Mouse (Mus musculus): ENCODE measurements at regions not wholly inside any gene's neighbourhood (a gene's known extent, or its start where the extent isn't known, plus 50 kb on each side); places are given as distances from the start of the nearest gene placed in this dataset.

GRCm38 (mm10) chrX:166980504-166980903 lies 228.6 kb downstream of the Tmsb4x start:
- H3K27me3 ChIP-seq (ENCODE audit: insufficient read depth, low read length) = no peaks in the 10 kb centered on the region
- H3K4me3 ChIP-seq (replicated peaks; ENCODE audit: low read length) = no peak overlapping the region
- peaks cover 2% of the 10 kb centered on the region; the same call in 1 of the 2 replicates for H3K9me3 ChIP-seq (ENCODE audit: low read length)
- TF ChIP-seq CTCF (conservative IDR thresholded peaks at IDR 0.05; ENCODE audit: low read length) = no peak
- TF ChIP-seq NANOG (IDR thresholded peaks at IDR 0.05; ENCODE audit: borderline replicate concordance, low read length) = no peak
- TF ChIP-seq POU5F1 (IDR thresholded peaks at IDR 0.05; ENCODE audit: borderline replicate concordance, low read length) = no peak
- H3K4me1 ChIP-seq (replicated peaks; ENCODE audit: low read depth, low read length) = no peaks in the 10 kb centered on the region
- no peaks in the 10 kb centered on the region for H3K36me3 ChIP-seq (ENCODE audit: insufficient read depth, low read length)

DNA sequence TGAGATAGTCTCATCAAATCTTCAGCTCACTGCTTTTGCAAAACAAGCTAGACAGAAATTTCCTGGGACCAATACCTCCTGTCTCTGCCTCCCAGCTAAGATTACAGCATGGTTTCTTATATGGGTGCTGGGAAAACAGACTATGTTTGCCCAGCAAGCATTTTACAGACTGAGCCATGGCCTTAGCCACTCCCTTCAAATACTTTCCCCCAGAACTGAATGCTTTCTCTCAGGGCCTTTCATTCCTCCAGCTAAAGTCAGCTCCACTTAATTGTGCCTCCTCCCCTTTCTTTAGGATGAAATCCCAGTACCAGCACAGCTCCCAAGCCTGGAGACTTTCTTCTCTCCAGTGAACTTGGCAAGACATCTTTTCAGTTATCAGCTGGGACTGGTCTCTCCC lies 232.1 kb downstream of the Tmsb4x start:
- Histone ChIP-seq H3K4me1 (replicated peaks; ENCODE audit: low read depth, low read length) (no peaks in the 10 kb centered on the region), H3K9me3 (ENCODE audit: low read length) (no peaks in the 10 kb centered on the region), H3K27me3 (ENCODE audit: insufficient read depth, low read length) (no peaks in the 10 kb centered on the region), H3K36me3 (ENCODE audit: insufficient read depth, low read length) (no peaks in the 10 kb centered on the region), H3K4me3 (replicated peaks; ENCODE audit: low read length) (no peak overlapping the region)
- no peak for TF ChIP-seq CTCF (conservative IDR thresholded peaks at IDR 0.05; ENCODE audit: low read length)
- TF ChIP-seq NANOG (IDR thresholded peaks at IDR 0.05; ENCODE audit: borderline replicate concordance, low read length) = no peak
- no peak for TF ChIP-seq POU5F1 (IDR thresholded peaks at IDR 0.05; ENCODE audit: borderline replicate concordance, low read length)

- Histone ChIP-seq H3K4me1 (replicated peaks; ENCODE audit: low read depth, low read length) (no peaks in the 10 kb centered on the region), H3K9me3 (ENCODE audit: low read length) (no peaks in the 10 kb centered on the region), H3K4me3 (replicated peaks; ENCODE audit: low read length) (no peak overlapping the region), H3K36me3 (ENCODE audit: insufficient read depth, low read length) (no peaks in the 10 kb centered on the region), H3K27me3 (ENCODE audit: insufficient read depth, low read length) (no peaks in the 10 kb centered on the region)
- no peak for TF ChIP-seq POU5F1 (IDR thresholded peaks at IDR 0.05; ENCODE audit: borderline replicate concordance, low read length)
- no peak for TF ChIP-seq CTCF (conservative IDR thresholded peaks at IDR 0.05; ENCODE audit: low read length)
- TF ChIP-seq NANOG (IDR thresholded peaks at IDR 0.05; ENCODE audit: borderline replicate concordance, low read length) = no peak
Measured at GRCm38 (mm10) chrX:166971721-166972120, 237.4 kb downstream of the Tmsb4x start.

GRCm38 (mm10) chrX:166964656-166965582 lies 244.2 kb downstream of the Tmsb4x start:
- Histone ChIP-seq H3K36me3 (ENCODE audit: insufficient read depth, low read length) (no peaks in the 10 kb centered on the region), H3K4me3 (replicated peaks; ENCODE audit: low read length) (no peak overlapping the region), H3K27me3 (ENCODE audit: insufficient read depth, low read length) (no peaks in the 10 kb centered on the region), H3K9me3 (ENCODE audit: low read length) (no peaks in the 10 kb centered on the region), H3K4me1 (replicated peaks; ENCODE audit: low read depth, low read length) (no peaks in the 10 kb centered on the region)
- TF ChIP-seq NANOG (IDR thresholded peaks at IDR 0.05; ENCODE audit: borderline replicate concordance, low read length) = no peak

DNA sequence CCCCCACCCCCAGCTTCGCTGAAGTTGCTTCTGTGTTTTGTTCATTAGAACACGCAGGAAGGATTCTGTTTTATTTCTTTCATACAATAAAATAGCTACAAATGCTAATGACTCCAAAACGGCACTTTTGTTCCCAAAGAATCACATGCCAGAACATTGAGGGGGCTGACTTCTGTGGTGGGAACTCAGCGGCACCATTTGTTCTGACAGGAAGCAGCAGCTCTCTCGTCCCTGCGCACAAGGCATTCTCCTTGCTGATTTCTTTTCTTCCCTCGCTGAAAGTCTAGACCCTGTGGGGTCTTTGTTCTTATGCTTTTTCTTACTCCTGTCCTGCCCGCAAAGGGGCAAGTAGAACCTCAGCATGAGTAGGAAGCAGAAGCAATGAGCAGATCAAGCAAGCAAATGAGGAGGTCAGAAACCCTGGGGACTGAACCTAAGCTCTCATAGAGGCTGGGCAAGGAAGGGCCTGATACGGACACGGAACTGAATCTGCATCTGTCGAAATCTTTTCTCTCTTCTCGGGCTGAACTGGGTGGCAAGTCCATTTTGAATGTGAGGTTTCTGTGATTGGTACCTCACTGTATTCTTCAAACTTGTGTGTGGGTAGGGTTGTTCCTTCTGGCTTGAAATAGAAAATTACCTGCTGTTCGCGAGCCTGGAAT lies 256.5 kb downstream of the Tmsb4x start:
- H3K27me3 ChIP-seq (ENCODE audit: insufficient read depth, low read length) = no peaks in the 10 kb centered on the region
- no peaks in the 10 kb centered on the region for H3K9me3 ChIP-seq (ENCODE audit: low read length)
- H3K4me1 ChIP-seq (replicated peaks; ENCODE audit: low read depth, low read length) = no peaks in the 10 kb centered on the region
- no peak overlapping the region for H3K4me3 ChIP-seq (replicated peaks; ENCODE audit: low read length)
- TF ChIP-seq NANOG (IDR thresholded peaks at IDR 0.05; ENCODE audit: borderline replicate concordance, low read length) = no peak
- TF ChIP-seq CTCF (conservative IDR thresholded peaks at IDR 0.05; ENCODE audit: low read length) = no peak
- TF ChIP-seq POU5F1 (IDR thresholded peaks at IDR 0.05; ENCODE audit: borderline replicate concordance, low read length) = no peak
- no peaks in the 10 kb centered on the region for H3K36me3 ChIP-seq (ENCODE audit: insufficient read depth, low read length)

DNA sequence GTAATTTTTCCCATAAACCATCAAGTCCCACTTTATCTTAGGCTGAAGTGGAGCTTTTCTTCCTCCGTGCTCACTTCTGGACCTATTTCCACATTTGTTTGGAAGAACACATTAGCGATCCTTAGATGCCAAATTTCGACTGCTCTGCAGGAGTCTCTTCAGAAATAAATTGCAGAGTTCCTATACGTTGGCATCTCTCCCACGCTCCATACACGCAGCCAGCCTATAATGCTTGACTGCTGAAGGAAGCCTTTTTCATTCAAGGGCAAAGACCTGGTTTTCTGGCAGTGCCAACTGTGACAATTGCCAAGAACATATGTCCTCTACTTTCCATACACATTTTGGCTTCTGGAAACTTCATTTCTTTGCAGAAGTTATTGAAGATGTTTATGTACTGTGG lies 258.1 kb downstream of the Tmsb4x start:
- TF ChIP-seq CTCF (conservative IDR thresholded peaks at IDR 0.05; ENCODE audit: low read length) = no peak
- no peaks in the 10 kb centered on the region for H3K36me3 ChIP-seq (ENCODE audit: insufficient read depth, low read length)
- no peak overlapping the region for H3K4me3 ChIP-seq (replicated peaks; ENCODE audit: low read length)
- H3K4me1 ChIP-seq (replicated peaks; ENCODE audit: low read depth, low read length) = no peaks in the 10 kb centered on the region
- H3K9me3 ChIP-seq (ENCODE audit: low read length) = no peaks in the 10 kb centered on the region
- H3K27me3 ChIP-seq (ENCODE audit: insufficient read depth, low read length) = no peaks in the 10 kb centered on the region

- H3K27me3 ChIP-seq (ENCODE audit: insufficient read depth, low read length) = no peaks in the 10 kb centered on the region
- no peaks in the 10 kb centered on the region for H3K4me1 ChIP-seq (replicated peaks; ENCODE audit: low read depth, low read length)
- TF ChIP-seq NANOG (IDR thresholded peaks at IDR 0.05; ENCODE audit: borderline replicate concordance, low read length) (no peak), CTCF (conservative IDR thresholded peaks at IDR 0.05; ENCODE audit: low read length) (no peak), POU5F1 (IDR thresholded peaks at IDR 0.05; ENCODE audit: borderline replicate concordance, low read length) (no peak)
- H3K9me3 ChIP-seq (ENCODE audit: low read length) = no peaks in the 10 kb centered on the region
- no peaks in the 10 kb centered on the region for H3K36me3 ChIP-seq (ENCODE audit: insufficient read depth, low read length)
- no peak overlapping the region for H3K4me3 ChIP-seq (replicated peaks; ENCODE audit: low read length)
Measured at GRCm38 (mm10) chrX:166945915-166946314, 263.2 kb downstream of the Tmsb4x start.

- Histone ChIP-seq H3K4me1 (replicated peaks; ENCODE audit: low read depth, low read length) (no peaks in the 10 kb centered on the region), H3K9me3 (ENCODE audit: low read length) (no peaks in the 10 kb centered on the region), H3K4me3 (replicated peaks; ENCODE audit: low read length) (no peak overlapping the region), H3K36me3 (ENCODE audit: insufficient read depth, low read length) (no peaks in the 10 kb centered on the region), H3K27me3 (ENCODE audit: insufficient read depth, low read length) (no peaks in the 10 kb centered on the region)
- no peak for TF ChIP-seq POU5F1 (IDR thresholded peaks at IDR 0.05; ENCODE audit: borderline replicate concordance, low read length)
- no peak for TF ChIP-seq NANOG (IDR thresholded peaks at IDR 0.05; ENCODE audit: borderline replicate concordance, low read length)
- TF ChIP-seq CTCF (conservative IDR thresholded peaks at IDR 0.05; ENCODE audit: low read length) = no peak
Measured at GRCm38 (mm10) chrX:166945476-166945875, 263.6 kb downstream of the Tmsb4x start.
